Mouse (Mus musculus) embryo, embryonic 10 days (tissue): ENCODE measurements around the gene Nkd2.
A peak's percentile ranks its signal among the peaks of the same experiment; 100 is the strongest.

Experiments
- DNase-seq: peaks from one replicate; pipeline ENCODE4 v3.0.0-alpha.2; 2015; ENCODE audit warnings: low spot score

Gene Nkd2

DNA sequence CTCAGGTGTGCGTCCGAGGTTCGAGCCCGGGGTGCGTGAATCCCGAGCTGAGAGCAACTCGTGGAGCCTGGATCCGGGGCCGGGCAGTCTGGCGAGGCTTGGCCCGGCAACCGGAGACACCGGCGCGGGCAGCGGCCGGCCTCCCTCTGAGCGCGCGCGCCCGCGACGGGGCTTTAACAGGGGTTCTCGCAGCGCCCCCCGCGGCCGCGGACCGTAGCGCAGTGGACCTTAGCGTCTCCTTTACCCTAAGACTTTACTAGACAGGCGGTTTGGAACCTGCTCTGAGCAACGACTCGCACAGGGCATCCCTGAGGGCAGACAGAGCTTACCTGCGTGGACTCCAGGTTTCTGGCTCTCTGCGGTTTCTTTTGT lies at the start of gene Nkd2:
Nkd2 (minus strand) TSS at position 167 of the 372 bp plus-strand sequence.
- peak; percentile 91 for DNase-seq

DNA sequence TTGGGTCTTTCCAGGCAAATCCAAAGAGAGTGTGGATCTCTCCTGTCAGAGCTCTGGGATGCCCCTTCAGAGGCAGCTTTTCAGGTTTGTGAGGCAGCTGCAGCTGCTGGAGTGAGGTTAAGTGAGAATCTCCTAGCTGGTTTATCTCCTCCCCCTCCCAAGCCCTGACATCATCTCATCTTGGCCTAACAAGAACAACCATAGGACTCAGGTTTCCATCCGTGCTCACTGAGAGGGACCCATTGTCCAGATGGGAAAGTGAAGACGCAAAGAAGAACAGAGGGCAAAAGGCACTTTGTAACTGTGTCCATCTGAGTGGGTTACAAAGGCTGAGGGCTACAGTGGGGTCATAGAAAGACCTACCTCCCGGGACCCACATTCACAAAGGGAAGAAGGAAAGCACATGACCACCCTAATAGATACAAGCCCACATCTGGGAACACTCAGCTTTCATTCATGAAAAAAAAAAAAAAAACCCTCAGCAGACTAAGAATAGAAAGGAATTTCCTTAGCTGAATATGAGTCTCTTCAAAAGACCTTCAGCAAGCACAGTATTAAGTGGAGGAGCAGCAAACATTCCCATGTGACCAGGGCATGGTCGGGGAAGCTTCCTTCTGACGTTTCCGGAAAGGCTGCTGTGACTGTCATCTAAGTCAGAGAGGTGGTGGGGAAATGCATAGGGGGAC lies 45.2 kb upstream of the Nkd2 start:
- DNase-seq: peak; percentile 43

DNA sequence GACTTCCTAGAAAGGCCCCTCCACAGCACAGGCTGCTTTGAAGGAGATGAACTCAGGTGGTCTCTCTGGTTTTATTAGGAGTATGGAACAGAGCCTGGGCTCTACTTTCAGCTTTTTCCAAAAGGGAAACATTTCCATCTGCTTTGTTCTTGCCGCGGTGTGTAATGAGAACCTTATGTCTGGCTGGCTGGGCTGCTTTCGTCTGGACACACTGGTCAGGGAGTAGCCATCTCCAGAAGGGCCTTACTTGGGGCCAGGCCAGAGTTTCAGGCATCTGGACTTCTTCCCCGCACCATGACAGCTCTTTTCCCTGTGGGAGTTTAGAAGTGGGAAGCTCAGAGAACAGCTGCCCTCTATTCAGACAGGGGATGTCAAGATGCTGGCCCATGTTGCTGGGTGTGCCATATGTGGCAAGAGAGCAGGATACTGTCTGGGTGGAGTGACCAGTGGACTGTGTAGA lies 40.0 kb upstream of the Nkd2 start:
- peak; percentile 73 for DNase-seq

DNA sequence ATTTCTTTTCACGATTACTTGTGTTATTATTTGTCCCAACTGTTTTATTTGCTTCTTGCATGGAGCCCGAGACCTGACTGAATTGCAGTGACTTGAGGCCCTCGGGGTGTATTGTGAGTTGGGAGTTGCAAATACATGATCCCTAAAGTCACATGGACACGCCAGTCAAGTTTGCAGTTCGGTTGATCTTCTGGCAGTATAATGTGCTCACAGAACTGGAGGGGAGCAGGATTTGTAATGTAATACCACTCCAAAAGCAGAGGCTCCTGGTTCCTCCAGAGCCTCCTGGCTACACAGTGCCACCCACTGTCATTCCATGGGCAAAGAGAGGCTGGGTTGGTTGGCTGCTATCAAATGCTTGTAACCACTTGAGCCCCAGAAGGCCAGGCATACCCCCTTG lies 39.2 kb upstream of the Nkd2 start:
- DNase-seq: no peak

DNA sequence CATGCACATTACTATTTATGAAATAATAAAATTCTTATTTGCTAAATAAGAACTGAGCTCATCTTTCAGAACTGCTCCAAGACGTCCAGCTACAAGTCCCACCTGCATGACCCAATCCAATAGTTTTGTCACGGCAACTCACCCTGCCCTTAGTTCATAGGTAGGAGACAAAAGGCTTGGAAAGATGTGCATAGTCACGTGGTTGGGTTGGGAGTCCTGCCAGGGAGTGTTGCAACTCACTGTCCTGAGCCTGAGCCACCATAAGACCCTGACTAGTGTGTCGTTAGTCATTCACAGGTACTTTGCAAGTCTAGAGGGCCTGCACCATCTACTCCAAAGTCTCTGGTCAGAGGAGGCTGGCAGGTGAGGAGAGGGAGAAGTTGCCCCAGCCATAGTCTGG lies 38.6 kb upstream of the Nkd2 start:
- DNase-seq: no peak

DNA sequence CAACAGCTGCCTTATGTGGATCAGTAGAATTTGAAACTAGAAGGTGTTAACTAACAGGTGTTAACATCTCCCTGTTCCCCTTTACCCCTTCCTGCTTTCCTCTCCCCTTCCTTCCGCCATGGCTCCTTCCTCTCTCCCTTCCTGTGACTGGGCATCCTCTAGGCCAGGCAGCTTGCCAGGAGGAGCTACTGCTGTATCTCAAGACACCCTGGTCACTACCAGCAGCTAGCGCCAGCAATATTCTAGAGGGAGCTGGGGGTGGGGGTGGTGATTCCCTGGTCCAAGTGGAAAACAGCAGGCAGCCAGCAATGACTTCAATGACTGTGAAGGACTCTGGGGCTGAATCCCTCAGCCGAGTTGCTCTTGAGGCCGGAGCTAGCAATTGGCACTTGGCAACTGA lies 38.2 kb upstream of the Nkd2 start:
- DNase-seq: no peak

DNA sequence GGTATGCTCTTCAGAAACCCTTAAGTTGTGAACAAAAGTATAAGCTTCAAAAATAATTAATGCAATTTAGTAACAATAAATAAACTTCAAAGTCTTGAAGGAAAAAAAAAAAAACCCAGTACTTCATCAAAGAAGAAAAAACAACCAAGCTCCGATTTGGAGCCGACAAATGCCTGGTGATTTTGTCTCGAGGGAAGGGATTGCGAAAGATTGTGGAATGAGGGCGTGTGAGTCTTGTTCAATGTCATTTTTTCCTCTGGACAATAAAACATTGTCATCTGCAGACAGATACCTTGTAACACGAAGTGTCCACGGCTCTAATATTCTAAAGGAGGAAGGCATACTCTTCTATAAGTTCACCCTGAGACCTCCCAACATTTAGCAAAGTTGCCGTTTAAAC lies 33.9 kb upstream of the Nkd2 start:
- no peak for DNase-seq

DNA sequence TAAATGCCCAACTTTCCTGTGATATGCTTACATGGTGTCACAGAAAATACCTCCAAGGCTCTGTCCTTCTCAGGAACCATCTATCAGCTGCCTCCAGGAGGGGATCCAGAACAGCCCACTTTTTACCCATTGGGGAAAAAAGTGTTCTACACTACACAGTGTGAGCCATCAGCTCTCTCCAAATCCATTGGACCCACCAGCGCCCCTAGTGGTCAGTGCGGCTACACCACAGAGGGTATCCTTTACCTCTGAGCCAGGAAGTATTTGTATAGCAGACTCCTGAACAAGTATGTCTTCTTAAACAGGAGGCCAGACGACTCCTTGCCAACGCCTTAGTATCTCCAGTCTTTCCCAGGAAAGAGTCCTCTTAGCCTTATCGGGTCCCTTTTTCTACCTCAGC lies 32.4 kb upstream of the Nkd2 start:
- DNase-seq: peak; percentile 18

DNA sequence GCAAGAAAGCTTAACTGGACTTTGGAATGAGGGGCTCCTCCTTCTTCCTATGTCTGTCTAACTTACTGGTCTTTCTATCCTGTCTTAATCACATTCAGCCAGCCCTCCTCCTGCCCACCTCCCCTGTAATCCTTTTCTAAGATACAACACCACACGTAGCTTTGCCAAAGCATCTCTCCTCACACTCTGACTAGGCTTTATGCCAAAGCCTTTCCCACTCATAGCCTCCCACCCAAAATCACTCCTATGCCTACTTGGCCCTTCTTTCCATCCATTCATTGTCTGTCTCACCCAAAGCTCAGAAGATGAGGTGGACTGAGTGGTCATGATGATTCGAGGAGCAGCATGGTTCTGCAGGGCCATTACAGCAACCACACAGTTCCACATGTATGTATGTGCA lies 24.7 kb upstream of the Nkd2 start:
- no peak for DNase-seq

DNA sequence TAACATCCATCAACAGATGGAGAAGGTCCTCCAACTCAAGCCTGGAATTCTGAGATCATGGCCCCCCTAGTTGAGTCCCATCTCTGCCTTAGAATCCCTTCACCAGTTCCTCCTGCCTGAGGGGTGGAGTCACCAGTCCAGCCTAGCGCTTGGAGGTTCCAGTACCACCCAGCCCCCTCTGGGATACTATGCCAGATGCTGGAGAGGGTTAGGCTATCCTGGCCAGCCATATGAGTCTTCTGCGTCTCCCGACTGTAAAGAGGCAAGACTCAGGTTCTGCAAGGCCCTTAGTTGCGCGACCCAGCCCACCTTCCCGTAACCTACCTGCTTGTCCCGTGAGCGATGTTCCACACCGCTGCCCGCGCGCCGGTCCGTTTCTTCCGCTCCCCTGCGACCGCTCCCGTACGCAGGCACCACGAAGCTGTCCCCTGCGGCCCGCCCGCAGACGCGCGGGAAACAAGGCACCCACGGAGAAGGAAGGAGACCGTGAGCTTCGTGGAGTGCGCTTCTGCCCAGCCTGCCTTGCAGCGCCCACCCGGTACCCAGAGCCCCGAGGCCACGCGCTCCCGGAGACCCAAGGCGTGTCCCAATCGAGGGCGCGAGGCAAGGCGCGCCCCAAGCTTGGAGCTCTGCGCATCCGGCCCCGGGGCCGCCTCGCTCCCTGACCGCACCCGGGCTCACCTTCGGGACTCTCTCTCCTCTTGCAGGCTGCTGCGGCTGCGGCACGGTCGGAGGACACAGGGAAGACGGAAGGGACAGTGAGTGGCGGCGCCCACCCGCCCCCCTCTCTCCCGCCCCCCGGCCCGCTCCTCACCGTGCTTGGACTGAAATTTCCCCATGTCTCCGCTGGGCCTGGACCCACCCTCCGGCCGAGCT lies 604 bp downstream of the Nkd2 start:
- DNase-seq: peak; percentile 43

DNA sequence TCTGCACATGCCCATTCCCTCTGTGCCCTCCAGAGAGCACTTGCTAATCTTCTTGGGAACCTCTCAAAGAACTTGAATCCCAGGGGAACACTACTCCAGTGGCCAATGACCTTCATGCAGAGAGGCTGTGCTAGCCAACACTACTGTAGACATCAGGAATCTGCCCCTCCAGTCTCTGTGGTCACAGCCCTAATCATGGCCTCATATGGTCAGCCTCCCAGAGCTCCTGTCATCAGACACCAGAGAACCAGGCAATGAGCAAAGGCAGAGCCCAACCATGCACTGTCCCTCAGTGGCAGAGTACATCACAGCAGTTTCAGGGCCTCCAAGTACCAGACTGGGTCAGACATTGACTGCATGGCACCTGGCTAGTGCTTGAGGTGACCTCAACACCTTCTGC lies 4.7 kb downstream of the Nkd2 start:
- DNase-seq: no peak

DNA sequence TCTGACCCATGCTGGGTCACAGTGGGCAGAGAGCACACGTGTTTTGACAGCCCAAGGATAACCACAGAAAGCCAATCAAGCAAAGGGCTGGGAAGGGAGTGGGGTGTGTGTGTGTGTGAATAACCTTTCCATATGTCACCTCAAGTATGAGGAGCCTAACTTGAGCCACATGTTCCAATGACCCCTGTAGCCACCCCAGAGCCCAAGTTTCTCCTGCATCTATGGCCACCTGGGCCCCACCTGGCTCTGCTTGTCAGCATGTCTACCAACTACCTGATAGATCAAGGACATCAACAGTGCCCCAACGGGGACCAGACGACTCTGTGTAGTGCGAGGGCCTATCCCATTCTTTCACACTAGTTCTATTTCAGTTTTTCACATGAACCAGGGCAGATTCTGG lies 7.7 kb downstream of the Nkd2 start:
- DNase-seq: peak; percentile 39

DNA sequence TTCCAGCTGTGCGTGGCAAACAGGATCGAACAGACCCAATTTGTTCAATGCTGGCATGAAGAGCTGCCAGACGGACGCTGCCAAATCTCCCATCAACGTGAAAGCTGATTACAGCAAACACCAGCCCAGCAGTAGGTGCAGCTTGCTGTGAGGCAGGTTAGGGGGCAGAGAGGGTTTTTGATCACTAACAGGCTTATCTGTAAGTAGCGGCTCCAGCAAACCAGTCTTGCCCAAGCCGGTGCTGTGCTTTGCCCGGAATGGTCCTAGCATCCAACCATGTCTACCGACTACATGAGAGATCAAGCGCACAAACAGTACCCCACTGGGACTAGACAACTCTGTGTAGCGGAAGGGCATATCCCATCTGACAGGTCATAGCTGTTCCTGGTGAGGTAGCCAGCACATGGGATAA lies 8.3 kb downstream of the Nkd2 start:
- no peak for DNase-seq

DNA sequence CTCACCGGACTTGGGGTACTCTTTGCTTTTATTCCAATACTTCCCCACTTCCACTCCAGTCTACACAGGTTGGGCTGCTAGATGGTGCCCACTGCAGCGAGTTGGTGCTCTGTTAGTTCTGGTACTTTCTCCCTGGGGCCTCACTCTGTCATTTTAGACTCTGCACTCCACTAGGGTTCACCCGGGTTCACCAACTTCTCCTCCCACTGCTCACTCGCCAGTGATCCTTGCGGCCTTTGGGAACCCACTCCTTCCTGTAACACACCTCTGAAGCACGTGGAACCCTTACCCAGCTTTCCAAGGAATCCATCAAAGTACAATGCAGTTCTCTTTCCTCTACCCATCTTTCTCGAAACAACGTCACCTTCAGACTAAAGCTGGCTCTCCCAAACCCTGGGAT lies 9.7 kb downstream of the Nkd2 start:
- DNase-seq: no peak

DNA sequence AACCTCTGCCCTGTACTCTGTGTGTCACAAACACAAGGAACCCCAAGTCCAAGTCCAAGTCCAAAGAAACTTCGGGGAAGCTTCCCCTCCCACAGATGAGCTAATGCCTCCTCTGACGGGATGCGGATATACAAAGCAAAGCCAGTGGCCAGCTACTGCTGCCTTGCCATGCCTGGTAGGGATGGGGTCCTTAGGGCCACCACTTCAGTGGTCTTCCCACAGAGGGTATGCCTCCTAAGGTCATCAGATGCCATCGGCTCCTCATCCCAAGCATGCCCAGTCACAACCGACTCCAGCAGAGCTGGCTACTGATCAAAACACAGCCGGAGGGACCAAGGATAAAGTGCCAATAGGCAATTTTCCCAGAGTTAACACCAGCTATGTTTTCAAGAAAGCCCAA lies 10.9 kb downstream of the Nkd2 start:
- DNase-seq: no peak

DNA sequence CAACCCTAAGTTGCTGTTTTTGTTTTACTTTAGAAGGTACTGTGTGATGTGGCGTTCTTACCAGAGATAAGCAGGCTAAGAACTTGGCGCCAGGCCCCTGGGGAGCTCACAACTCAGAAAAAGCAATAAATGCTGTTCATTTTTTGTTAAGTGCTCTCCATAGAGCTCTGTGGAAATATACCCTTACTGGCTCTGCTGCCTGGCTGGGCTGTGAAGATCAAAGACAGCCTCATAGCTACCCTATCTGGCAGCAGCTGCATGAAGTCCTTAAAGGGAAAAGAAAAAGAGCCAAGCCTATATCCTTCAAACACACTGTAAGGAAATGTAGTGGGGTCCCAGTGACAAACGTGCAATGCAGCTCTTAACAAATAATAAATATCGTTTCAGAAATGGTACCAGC lies 11.6 kb downstream of the Nkd2 start:
- DNase-seq: no peak

DNA sequence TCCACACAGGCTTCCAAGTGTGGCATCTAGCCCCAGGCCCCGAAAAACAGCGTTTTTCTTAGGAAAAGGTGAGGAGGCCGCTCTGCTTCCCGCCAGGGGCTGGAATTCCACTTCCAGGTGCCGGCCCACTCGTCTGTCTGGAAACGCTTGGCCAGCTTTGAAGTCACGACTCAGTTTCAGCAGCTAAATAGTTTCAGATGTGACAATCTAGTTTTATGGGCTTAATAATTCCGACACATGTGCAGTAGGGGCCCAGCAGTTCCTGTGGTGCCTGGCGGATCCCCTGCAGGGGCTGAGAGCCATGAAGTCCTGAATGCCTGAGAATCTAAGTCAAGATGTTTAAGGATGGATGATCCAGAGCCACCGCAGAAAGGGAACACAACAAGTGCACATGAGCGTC lies 13.6 kb downstream of the Nkd2 start:
- peak; percentile 66 for DNase-seq

DNA sequence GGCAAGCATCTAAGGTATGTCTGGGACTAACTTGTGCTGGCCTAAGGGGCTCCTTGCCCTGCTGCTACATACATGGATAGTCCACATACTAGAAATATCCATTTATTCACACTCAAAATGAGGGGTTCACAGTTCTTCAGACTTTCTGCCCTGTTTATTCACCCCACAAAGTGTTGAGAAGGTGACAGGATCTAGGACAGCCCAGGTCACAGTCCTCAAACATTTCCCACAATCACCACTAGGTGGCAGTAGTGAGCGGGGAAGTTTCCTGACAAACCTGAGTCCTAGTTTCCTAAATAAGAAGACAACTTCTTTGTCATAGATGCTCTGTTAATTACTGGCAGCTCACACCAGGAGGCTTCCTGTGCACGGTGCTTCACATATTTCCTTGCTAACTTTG lies 15.9 kb downstream of the Nkd2 start:
- DNase-seq: peak; percentile 77

DNA sequence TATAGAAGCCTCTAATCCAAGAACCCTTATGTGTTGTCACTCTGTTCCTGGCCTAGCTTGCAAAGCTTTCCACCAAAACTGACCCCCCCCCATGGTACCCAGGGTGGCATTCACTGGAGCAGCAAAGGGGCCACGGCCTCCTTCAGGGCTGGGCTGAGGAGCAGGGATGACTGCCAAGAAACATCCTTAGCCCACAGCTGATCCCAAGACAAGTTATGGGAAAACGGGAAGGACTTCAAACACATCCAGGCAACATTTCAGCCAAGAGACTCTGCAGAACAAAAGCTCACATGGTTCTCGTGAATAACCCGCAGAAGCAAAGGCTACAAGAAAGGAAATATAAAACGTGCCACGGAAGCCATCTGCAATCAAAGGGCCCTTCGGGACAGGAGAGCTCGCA lies 20.2 kb downstream of the Nkd2 start:
- DNase-seq: no peak

DNA sequence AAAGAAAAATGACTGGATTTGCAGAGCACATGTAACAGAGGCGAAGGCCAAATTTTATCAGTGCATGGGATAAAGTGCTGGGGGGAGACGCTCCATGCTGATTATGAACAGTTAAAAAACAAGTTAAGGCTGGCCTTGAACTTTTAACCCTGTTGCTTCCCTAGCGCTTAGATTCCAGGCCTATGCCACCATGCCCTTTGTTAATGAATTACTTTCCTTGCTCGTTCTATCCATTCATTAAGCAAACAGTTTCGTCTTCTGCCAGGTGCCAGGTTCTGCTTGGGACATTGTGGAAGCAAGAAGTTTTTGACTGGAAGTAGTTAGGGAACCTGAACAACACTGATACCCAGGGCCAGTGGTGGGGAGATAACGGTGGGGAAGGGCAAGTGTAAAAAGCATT lies 23.7 kb downstream of the Nkd2 start:
- no peak for DNase-seq

DNA sequence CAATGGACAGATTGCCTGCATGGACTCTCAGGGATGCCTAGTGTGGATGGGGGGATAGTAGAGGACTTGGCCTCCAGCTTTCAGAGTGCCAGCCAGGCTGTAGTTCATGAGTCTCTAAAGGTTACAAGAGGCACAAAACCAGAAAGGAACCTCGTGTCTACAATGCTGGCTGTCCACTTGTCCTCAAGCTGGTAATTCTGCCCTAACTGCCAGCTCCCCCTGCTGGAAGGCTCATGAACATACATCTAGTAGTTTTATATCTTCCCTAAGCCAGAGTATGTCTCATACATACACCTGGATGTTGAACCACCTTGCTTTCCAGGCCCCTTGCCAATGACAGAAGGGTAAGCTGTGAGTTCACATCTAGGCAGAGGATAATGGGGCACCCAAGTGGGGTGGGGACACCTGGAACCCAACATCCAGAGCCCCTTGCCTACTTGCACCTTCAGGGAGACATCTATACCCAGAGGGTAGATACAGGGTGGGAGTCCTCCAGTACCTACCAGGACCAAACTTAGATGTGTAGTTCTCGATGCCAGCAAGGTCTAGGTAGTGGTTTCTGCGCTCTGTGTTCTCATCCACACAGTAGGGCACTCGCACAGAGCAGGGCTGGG lies 25.1 kb downstream of the Nkd2 start:
- peak; percentile 74 for DNase-seq

DNA sequence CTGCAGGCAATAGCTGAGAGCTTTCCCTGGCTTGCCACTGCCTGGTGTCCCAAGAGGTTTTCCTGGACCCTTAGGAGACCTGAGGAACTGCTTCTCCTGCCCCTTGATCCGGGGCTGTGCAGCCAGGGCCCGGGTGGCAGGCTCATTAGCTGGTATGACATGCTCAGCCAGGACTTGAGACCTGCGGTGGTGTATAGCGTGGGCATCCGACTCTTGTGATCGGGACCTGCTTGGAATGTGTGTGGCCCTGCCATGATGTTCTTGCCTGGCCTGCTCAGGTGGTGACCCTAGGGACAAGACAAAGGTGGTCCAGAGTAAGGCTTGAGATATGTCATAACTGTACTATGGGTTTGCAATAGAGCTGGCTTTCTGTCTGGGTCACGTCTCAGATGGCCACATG lies 26.2 kb downstream of the Nkd2 start:
- DNase-seq: no peak

DNA sequence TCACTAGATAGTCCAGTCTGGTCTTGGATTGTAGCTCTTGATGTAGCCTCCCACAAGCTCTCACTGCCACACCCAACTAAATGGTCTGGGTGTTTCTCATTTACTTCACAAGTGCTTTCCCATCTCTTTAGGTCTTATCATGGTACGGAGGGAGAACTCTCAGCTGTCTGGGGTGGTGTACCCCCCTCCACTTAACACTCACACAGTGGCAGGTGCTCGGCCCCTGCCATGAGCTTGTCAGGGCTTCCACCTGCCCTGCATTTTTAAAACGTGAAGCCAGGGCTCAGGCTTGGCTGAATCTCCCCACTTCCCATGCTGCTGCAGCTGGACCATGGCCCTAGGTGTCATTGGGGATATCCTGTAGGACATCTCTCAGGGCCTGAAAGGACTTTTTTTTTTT lies 28.5 kb downstream of the Nkd2 start:
- DNase-seq: no peak
